Mouse (Mus musculus): ENCODE results near the gene Tet2.
"Not testable (repeated sequence)": the region's sequence is repeated elsewhere in the genome, so short reads cannot be mapped to it uniquely, and the experiment has no call there.

The Tet2 gene

GRCm38 (mm10) chr3:133546790-133547189 is 1.9 kb upstream of the Tet2 start:
- DNase-seq = no peak

GRCm38 (mm10) chr3:133545304-133545666 is 346 bp upstream of the Tet2 start:
- DNase-seq = no peak

GRCm38 (mm10) chr3:133544131-133544550 is 798 bp downstream of the Tet2 start:
- peak; percentile 85 for DNase-seq

- peak; percentile 9 for DNase-seq
These were observed 1.6 kb downstream of the Tet2 start for GRCm38 (mm10) chr3:133543101-133544020.

- DNase-seq = no peak
These were observed 2.9 kb downstream of the Tet2 start for GRCm38 (mm10) chr3:133542084-133542483.

GRCm38 (mm10) chr3:133541000-133541399 is 3.9 kb downstream of the Tet2 start:
- no peak for DNase-seq

- no peak for DNase-seq
These were observed 4.9 kb downstream of the Tet2 start for GRCm38 (mm10) chr3:133539991-133540390.

GRCm38 (mm10) chr3:133538499-133538898 is 6.4 kb downstream of the Tet2 start:
- not testable (repeated sequence) for DNase-seq

GRCm38 (mm10) chr3:133535644-133536043 is 9.3 kb downstream of the Tet2 start:
- DNase-seq = no peak

GRCm38 (mm10) chr3:133534066-133534465 is 10.9 kb downstream of the Tet2 start:
- DNase-seq = no peak

GRCm38 (mm10) chr3:133533272-133533995 is 11.5 kb downstream of the Tet2 start:
- no peak for DNase-seq

- no peak for DNase-seq
These were observed 12.1 kb downstream of the Tet2 start for GRCm38 (mm10) chr3:133532806-133533205.

GRCm38 (mm10) chr3:133532252-133532651 is 12.7 kb downstream of the Tet2 start:
- DNase-seq = no peak

- no peak for DNase-seq
These were observed 13.8 kb downstream of the Tet2 start for GRCm38 (mm10) chr3:133531101-133531500.

- DNase-seq = no peak
These were observed 14.3 kb downstream of the Tet2 start for GRCm38 (mm10) chr3:133530664-133531063.

GRCm38 (mm10) chr3:133526119-133526723 is 18.7 kb downstream of the Tet2 start:
- DNase-seq = no peak

GRCm38 (mm10) chr3:133525578-133525977 is 19.4 kb downstream of the Tet2 start:
- no peak for DNase-seq

- DNase-seq = no peak
These were observed 20.4 kb downstream of the Tet2 start for GRCm38 (mm10) chr3:133524341-133525050.

GRCm38 (mm10) chr3:133523191-133523590 is 21.7 kb downstream of the Tet2 start:
- DNase-seq = no peak

- DNase-seq = no peak
These were observed 22.6 kb downstream of the Tet2 start for GRCm38 (mm10) chr3:133522289-133522688.

GRCm38 (mm10) chr3:133518801-133519200 is 26.1 kb downstream of the Tet2 start:
- DNase-seq = no peak

GRCm38 (mm10) chr3:133518116-133518515 is 26.8 kb downstream of the Tet2 start:
- no peak for DNase-seq

GRCm38 (mm10) chr3:133517406-133517805 is 27.5 kb downstream of the Tet2 start:
- DNase-seq = no peak

Measured in cerebellum, adult 11-12 months (tissue).